Mouse (Mus musculus) CH12.LX (cell line): ENCODE data around the gene Kdr. TPM values are rescaled to one million over a fixed set of nuclear protein-coding genes. Genes with fewer than 3 reads are reported as not detected.

Experiments used
- DNase-seq: peaks from one replicate; pipeline ENCODE4 v3.0.0-alpha.2; 2013; ENCODE audit errors: extremely low read depth
- H3K27ac ChIP-seq: 2 replicates; pipeline ENCODE4 v1.5.1; 2012; ENCODE audit warnings: low read depth, mild to moderate bottlenecking, control low read depth, moderate library complexity; ENCODE audit not compliant: insufficient read depth
- H3K27me3 ChIP-seq: replicated peaks from 2 replicates; pipeline ENCODE3; 2012; ENCODE audit warnings: inconsistent platforms
- H3K36me3 ChIP-seq, 2 experiments: replicated peaks in 1 of 2; 2 replicates each; pipeline versions ENCODE3 to v1.6.1; 2012; ENCODE audit warnings: inconsistent platforms in 1 of 2, low read length in 1 of 2, mild to moderate bottlenecking in 1 of 2, mixed read lengths in 1 of 2, moderate library complexity in 1 of 2; ENCODE audit not compliant: control insufficient read depth in 1 of 2, insufficient read depth in 1 of 2
- H3K4me1 ChIP-seq, 2 experiments: 2 replicates each; pipeline ENCODE4 v1.6.1; 2012; ENCODE audit warnings: inconsistent platforms in 1 of 2, moderate library complexity in 1 of 2; ENCODE audit not compliant: insufficient read depth in 2 of 2, control insufficient read depth in 1 of 2
- H3K4me2 ChIP-seq: 2 replicates; pipeline ENCODE4 v1.6.1; 2012; ENCODE audit warnings: low read depth, mild to moderate bottlenecking, control low read depth; ENCODE audit not compliant: poor library complexity, insufficient read depth, severe bottlenecking
- H3K4me3 ChIP-seq, 3 experiments: fragments of 150-350 bp in 1 of 3; sonication (generic) in 1 of 3; replicated peaks in 1 of 3; 2 replicates each; pipeline versions ENCODE3 to v1.5.1; 2011 to 2012; ENCODE audit warnings: low read depth in 2 of 3, low read length in 2 of 3, mild to moderate bottlenecking in 2 of 3, moderate library complexity in 2 of 3, control low read depth in 1 of 3, improper control_type of control experiment in 1 of 3, inconsistent platforms in 1 of 3, mixed read lengths in 1 of 3; ENCODE audit not compliant: poor library complexity in 1 of 3
- H3K79me2 ChIP-seq: replicated peaks from 2 replicates; pipeline ENCODE4 v1.6.1; 2012; ENCODE audit warnings: mild to moderate bottlenecking, moderate library complexity; ENCODE audit not compliant: control insufficient read depth, poor library complexity, insufficient read depth, severe bottlenecking; ENCODE audit errors: extremely low read depth
- H3K9ac ChIP-seq: 2 replicates; pipeline ENCODE4 v1.6.1; 2012; ENCODE audit warnings: low read depth, mild to moderate bottlenecking, control low read depth, moderate library complexity; ENCODE audit not compliant: insufficient read depth
- H3K9me3 ChIP-seq: replicated peaks from 2 replicates; pipeline ENCODE3; 2012; ENCODE audit warnings: low read length, inconsistent platforms, mixed read lengths
- CHD1 ChIP-seq: IDR thresholded peaks from 2 replicates; pipeline ENCODE4 v1.6.1; 2012; ENCODE audit warnings: low read depth, low read length, improper control_type of control experiment, inconsistent platforms
- CHD2 ChIP-seq: IDR thresholded peaks from 2 replicates; pipeline ENCODE4 v1.6.1; 2011; ENCODE audit warnings: low read length, improper control_type of control experiment
- CTCF ChIP-seq, 2 experiments: IDR thresholded peaks in 1 of 2; conservative IDR thresholded peaks in 1 of 2; 2 replicates each; pipeline ENCODE4 v1.5.1; 2011 to 2012; ENCODE audit warnings: low read depth in 2 of 2, low read length in 2 of 2, improper control_type of control experiment in 1 of 2, inconsistent platforms in 1 of 2, mild to moderate bottlenecking in 1 of 2, moderate library complexity in 1 of 2
- EP300 ChIP-seq: IDR thresholded peaks from 2 replicates; pipeline ENCODE4 v1.6.1; 2011; ENCODE audit warnings: low read length, improper control_type of control experiment
- GABPA ChIP-seq: IDR thresholded peaks from 2 replicates; pipeline ENCODE4 v1.6.1; 2012; ENCODE audit warnings: low read depth, low read length, improper control_type of control experiment, inconsistent platforms; ENCODE audit not compliant: insufficient replicate concordance
- IRF4 ChIP-seq: IDR thresholded peaks from 2 replicates; pipeline ENCODE4 v1.6.1; 2014; ENCODE audit warnings: low read depth, mild to moderate bottlenecking, inconsistent platforms, low read length, improper control_type of control experiment
- JUND ChIP-seq: conservative IDR thresholded peaks from 2 replicates; pipeline ENCODE4 v1.6.1; 2011; ENCODE audit warnings: low read depth, low read length, improper control_type of control experiment
- KAT2A ChIP-seq: IDR thresholded peaks from 2 replicates; pipeline ENCODE4 v1.6.1; 2012; ENCODE audit warnings: low read length, improper control_type of control experiment, inconsistent platforms; ENCODE audit not compliant: insufficient replicate concordance
- MAFK ChIP-seq: IDR thresholded peaks from 2 replicates; pipeline ENCODE4 v1.6.1; 2011; ENCODE audit warnings: low read length, improper control_type of control experiment; ENCODE audit not compliant: insufficient replicate concordance
- MEF2A ChIP-seq: IDR thresholded peaks from 2 replicates; pipeline ENCODE4 v1.6.1; 2014; ENCODE audit warnings: low read depth, mild to moderate bottlenecking, inconsistent platforms, low read length, improper control_type of control experiment, borderline replicate concordance
- NELFE ChIP-seq: IDR thresholded peaks from 2 replicates; pipeline ENCODE4 v1.6.1; 2011; ENCODE audit warnings: low read depth, low read length, improper control_type of control experiment
- PAX5 ChIP-seq: IDR thresholded peaks from 2 replicates; pipeline ENCODE4 v1.6.1; 2012; ENCODE audit warnings: low read length, inconsistent platforms, mixed read lengths
- POLR2A ChIP-seq: IDR thresholded peaks from 2 replicates; pipeline ENCODE4 v1.6.1; 2011; ENCODE audit warnings: low read depth, mild to moderate bottlenecking, improper control_type of control experiment, low read length
- POLR2AphosphoS2 ChIP-seq: IDR thresholded peaks from 2 replicates; pipeline ENCODE4 v1.6.1; 2011; ENCODE audit warnings: low read depth, low read length, improper control_type of control experiment
- RAD21 ChIP-seq: IDR thresholded peaks from 2 replicates; pipeline ENCODE4 v1.6.1; 2011; ENCODE audit warnings: low read depth, mild to moderate bottlenecking, low read length, improper control_type of control experiment, moderate library complexity
- RCOR1 ChIP-seq: conservative IDR thresholded peaks from 2 replicates; pipeline ENCODE4 v1.6.1; 2012; ENCODE audit warnings: low read depth, mild to moderate bottlenecking, inconsistent platforms, low read length, improper control_type of control experiment
- SMC3 ChIP-seq: IDR thresholded peaks from 2 replicates; pipeline ENCODE4 v1.6.1; 2011; ENCODE audit warnings: low read depth, low read length, improper control_type of control experiment
- TBP ChIP-seq: conservative IDR thresholded peaks from 2 replicates; pipeline ENCODE4 v1.6.1; 2011; ENCODE audit warnings: low read depth, low read length, improper control_type of control experiment
- USF2 ChIP-seq: conservative IDR thresholded peaks from 2 replicates; pipeline ENCODE4 v1.6.1; 2011; ENCODE audit warnings: low read depth, low read length, improper control_type of control experiment
- ZKSCAN1 ChIP-seq: IDR thresholded peaks from 2 replicates; pipeline ENCODE4 v1.6.1; 2012; ENCODE audit warnings: low read depth, inconsistent platforms, low read length, improper control_type of control experiment, borderline replicate concordance
- ZMIZ1 ChIP-seq: IDR thresholded peaks from 2 replicates; pipeline ENCODE4 v1.6.1; 2012; ENCODE audit warnings: low read depth, mild to moderate bottlenecking, inconsistent platforms, low read length, improper control_type of control experiment
- ZNF384 ChIP-seq: IDR thresholded peaks from 2 replicates; pipeline ENCODE4 v1.6.1; 2012; ENCODE audit warnings: low read depth, low read length, improper control_type of control experiment, inconsistent platforms
- dilution Hi-C: fragments of 300-500 bp; cut with MboI; formaldehyde crosslinking; loops from 2 replicates; pipeline ENCODE4 v1.14.3; 2020; ENCODE audit warnings: low sequenced_read_pairs; ENCODE audit not compliant: extremely low pct_unique_long_range_greater_than_20kb, extremely low pct_ligation_motif_present
- in situ Hi-C: fragments of 300-500 bp; cut with MboI; formaldehyde crosslinking; loops from 3 replicates; pipeline ENCODE4 v1.14.3; 2019; ENCODE audit warnings: low sequenced_read_pairs, low pct_ligation_motif_present, low pct_unique_long_range_greater_than_20kb, mixed read lengths
- polyA plus RNA-seq: library from polyadenylated mRNA; unstranded; fragments of >175 nt; gene quantifications from 2 replicates; pipeline ENCODE4 v1.2.1, GENCODE M21; 2012; ENCODE audit warnings: low read depth; ENCODE audit not compliant: insufficient read length
- total RNA-seq, 2 experiments: library from RNA; depleted of rRNA; stranded (reverse); fragments of 300-350 nt in 1 of 2; fragments of >200 nt in 1 of 2; gene quantifications; 2 replicates each; pipeline ENCODE4 v1.2.3; 2012 to 2014

The Kdr gene
- total and polyA plus RNA-seq, 3 experiments = not detected

DNA sequence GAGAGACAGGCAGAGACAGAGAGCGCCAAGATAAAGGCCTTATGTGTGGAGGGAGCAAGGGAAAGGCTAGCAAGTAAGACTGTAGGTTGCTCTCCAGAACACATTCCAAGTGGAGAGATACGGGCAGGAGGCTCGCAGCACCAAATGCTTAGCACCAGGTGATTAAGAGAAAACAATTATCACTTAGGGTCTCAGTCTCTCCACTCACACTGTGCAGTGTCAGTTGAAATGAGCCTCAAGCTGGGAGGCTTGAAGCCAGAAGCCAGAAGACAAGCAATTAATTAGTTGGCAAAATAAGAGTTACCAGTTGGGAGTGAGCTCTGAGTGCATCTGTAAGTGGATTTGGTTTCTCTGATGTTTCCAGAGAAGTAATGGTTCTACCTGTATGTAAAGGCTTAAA lies 24.0 kb downstream of the Kdr start:
- TF ChIP-seq CHD2 (no peak), TBP (no peak), CHD1 (no peak), SMC3 (no peak), ZKSCAN1 (no peak), POLR2A (no peak), EP300 (no peak), RCOR1 (no peak), JUND (no peak), GABPA (no peak), POLR2AphosphoS2 (no peak), CTCF (conservative IDR thresholded peaks at IDR 0.05 in 1 of 2, IDR thresholded peaks at IDR 0.05 in 1 of 2; ENCODE audit: low read depth in 2 of 2, low read length in 2 of 2) (no peak), MEF2A (no peak), ZMIZ1 (no peak)
- dilution Hi-C loops (no loop called here), in situ Hi-C loops (no loop called here)
- Histone ChIP-seq H3K4me1 (no peaks in the 10 kb centered on the region), H3K4me2 (no peak overlapping the region), H3K9ac (no peak overlapping the region), H3K36me3 (no peaks in the 10 kb centered on the region), H3K27ac (no peak overlapping the region), H3K9me3 (no peaks in the 10 kb centered on the region), H3K79me2 (no peaks in the 10 kb centered on the region), H3K27me3 (no peaks in the 10 kb centered on the region), H3K4me3 (no peak overlapping the region)
- no peak for DNase-seq

DNA sequence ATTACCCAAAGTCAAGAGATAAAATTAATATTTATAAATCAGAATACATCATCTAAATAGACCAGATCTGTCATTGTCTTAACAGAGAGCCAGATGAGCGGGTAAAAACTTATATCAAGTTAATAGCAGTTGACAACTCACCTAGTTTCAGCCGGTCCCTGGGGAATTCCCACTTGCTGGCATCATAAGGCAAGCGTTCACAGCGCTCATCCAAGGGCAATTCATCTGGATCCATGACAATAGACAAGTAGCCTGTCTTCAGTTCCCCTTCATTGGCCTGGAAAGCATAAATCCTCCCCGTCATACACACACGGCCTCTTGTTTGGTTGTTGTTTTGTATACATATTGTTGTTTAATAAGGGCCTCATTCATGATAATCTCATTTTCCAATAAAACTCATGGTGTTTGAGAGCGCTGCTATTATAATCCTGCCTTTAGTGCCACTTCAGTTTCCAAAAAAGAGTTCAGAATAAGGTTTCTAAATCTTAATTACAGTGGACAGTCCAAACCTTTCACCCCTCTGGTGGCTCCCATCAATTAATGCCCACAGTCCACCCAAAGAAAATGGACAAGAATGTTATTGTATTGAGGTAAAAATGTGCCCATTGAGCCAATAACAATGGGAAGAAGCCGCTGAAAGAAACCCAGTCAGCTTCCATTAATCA lies 26.0 kb downstream of the Kdr start:
- no peak overlapping the region for H3K4me3 ChIP-seq
- TF ChIP-seq ZKSCAN1 (no peak), IRF4 (no peak), RCOR1 (no peak), MAFK (no peak), KAT2A (no peak), RAD21 (no peak), ZNF384 (no peak), PAX5 (no peak), CTCF (conservative IDR thresholded peaks at IDR 0.05 in 1 of 2, IDR thresholded peaks at IDR 0.05 in 1 of 2; ENCODE audit: low read depth in 2 of 2, low read length in 2 of 2) (no peak), NELFE (no peak), USF2 (no peak)
- TF ChIP-seq, all 38 proteins: peak for 0
- Histone ChIP-seq H3K4me1 (no peaks in the 10 kb centered on the region), H3K27ac (no peak overlapping the region), H3K9me3 (no peaks in the 10 kb centered on the region), H3K36me3 (no peaks in the 10 kb centered on the region), H3K79me2 (no peaks in the 10 kb centered on the region), H3K4me2 (no peak overlapping the region), H3K27me3 (no peaks in the 10 kb centered on the region), H3K9ac (no peak overlapping the region)
- in situ Hi-C loops (no loop called here), dilution Hi-C loops (no loop called here)
- no peak for DNase-seq
